Mouse (Mus musculus) retina, adult 2 months (tissue): ENCODE measurements around the gene Rps15.

Experiments
- DNase-seq: peaks from one replicate; pipeline ENCODE4 v3.0.0-alpha.2; 2012; ENCODE audit warnings: low read depth, low spot score

The Rps15 gene

DNA sequence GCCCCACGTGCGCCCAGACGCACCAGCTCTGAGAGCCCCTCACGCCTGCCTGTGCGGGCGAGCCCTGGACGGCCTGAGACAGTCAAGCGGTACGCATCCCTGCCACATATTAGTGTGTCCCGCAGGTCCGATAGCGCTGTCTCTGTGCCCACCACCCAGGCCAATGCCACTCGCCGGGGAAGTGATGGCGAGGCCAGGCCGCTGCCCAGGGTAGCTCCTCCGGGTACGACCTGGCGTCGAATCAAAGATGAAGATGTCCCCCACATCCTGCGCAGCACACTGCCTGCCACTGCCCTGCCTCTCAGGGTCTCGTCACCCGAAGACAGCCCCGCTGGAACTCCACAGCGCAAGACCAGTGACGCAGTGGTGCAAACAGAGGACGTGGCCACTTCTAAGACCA lies 23.1 kb downstream of the Rps15 start:
- no peak for DNase-seq

DNA sequence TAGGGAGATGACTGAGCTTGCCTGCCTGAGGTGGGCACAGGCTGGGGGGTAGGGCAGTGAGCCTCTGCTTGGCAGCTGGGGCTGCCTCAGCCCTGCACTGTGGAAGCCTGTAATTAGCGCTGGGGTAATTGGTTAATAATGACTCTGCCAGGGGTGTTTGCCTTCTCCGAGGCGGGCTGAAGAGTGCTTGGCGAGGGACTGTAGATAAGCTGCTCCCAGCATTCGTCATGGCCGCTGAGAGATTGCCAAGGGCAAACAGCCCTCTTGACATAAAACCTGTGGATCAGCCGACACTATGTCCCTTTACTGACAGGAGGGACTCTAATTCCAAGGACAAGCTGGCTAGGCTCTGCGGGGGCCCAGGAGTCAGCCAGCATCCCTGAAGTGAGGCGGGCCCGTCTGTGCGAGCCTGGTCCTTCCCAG lies 24.1 kb downstream of the Rps15 start:
- DNase-seq: no peak

DNA sequence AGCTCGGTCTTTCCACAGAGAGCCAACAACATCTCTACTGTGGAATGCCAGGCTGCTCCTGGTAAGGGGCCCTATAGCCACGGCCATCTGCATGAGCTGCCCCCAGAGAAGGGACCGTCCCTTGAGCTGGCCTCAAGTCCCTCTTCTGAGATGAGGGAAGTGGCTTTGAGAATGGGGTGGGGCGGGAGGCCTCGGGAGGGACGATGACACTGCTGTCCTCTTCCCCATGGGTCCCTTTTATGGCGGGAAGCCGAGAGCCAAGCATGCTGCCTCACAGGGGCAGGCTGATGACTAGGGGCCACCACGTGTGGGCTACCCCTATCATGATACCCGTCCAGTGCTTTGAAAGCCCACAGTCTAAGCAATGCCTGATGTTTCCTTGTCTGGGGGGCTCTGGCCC lies 24.8 kb downstream of the Rps15 start:
- no peak for DNase-seq

DNA sequence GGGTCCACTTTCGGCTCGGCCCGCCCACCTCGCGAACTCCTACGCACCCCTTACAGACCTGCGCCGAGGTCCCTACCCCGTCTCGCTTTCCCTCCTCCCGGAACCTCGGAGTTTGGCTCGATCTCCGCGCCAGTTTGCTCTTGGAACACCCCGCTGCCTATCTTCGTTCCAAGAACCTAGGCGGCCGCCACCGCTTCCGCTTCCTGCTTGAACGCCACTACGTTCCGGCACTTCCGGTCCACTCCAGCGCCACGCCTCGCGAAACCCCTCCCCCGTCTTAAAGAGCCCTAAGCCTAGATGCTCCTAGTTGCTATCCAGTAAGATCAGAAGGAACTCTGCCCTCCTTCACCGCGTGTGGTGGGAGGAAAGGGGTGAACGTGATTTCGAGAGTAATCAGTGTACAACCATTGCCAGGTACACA lies 28.1 kb downstream of the Rps15 start, which contains the start of gene 2310011J03Rik:
TSS of gene 2310011J03Rik (minus strand) at position 198 of the 421 bp plus-strand sequence.
- peak; percentile 79 for DNase-seq

DNA sequence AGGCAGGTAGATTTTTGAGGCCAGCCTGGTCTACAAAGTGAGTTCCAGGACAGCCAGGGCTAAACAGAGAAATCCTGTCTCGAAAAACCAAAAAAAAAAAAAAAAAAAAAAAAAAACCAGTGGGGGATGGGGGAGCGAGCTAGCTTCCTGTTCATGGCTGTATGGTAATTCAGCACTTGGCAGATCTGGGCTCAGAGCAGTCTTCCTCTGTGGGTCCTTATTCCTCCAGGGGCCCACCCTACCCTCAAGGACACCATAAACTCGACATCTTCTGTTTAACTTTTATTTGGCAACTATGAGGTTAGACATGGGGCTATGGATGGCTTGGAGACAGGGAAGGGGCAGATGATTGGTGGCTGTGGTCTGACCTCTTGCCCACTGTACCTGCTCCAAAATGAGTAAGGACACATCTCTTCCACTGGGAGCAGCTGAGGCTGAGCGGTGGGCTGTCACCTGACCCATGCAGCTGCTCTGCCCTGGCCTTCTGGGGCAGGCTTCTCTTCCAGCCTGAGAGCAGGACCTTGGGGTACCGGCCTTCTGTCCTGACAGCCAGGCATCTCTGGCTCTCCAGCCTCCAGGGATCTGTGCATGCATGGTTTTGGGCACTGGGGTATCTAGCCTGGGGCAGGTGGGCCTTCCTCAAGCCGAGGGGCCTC lies 28.9 kb downstream of the Rps15 start:
- DNase-seq: no peak

DNA sequence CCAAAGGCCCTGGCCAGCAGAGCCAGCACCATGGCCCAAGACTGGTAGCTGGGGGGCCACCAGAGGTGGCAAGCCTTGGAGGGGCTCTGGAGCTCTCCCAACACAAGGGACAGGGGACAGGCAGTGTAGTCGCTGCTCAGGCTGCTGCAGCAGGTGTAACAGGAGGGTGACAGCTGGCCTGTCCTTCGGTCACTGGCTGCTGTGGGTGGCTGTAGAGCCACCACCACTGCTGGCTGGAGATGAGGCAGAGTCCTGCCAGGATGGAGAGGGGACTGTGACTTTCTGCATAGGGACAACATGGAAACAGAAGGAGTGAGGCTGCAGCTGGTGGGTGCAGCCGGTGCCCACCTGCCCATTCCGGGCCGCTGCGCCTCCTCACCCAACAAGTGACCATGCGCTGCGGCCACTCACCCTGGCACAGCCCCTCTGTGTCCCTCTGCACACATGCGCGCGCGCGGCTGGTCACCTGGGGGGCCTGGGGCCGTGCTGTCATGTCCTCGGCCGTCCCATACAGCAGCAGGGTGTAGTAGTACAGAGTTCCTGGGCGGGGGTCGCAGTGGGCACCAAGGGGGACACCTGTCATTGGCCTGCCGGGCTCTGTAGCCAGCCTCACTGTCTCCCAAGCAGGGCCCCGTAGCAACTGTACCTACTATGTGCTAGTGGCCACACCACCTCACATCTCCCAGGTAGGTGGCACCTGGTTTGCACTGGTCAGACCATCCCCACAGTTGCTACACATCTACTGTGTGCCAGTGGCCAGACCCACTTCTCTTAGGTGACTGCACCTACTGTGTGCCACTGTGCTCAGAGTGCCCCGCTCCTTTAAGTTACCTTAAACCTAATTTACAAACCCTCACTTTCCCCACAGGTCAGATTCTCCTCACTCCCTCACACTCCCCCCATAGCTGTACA lies 29.7 kb downstream of the Rps15 start:
- DNase-seq: no peak

DNA sequence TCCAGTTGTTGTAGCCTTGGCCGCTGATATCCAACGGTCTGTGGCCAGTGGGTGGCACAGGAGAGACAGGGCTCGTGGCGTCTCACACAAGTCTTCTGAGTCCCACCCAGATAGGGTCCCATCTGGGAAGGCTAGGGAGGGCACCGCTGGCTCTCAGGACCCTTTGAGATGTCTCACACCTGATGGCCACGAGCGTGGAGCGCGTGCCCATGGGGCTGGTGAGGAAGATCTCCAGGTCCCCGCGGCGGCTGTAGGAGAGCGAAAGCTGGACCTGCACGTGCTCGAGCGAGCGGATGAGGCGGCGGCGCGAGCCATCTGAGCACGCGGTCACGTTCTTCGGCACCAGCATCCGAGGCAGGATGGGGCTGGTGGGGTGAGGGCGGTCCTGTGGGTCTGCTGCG lies 30.6 kb downstream of the Rps15 start:
- no peak for DNase-seq

DNA sequence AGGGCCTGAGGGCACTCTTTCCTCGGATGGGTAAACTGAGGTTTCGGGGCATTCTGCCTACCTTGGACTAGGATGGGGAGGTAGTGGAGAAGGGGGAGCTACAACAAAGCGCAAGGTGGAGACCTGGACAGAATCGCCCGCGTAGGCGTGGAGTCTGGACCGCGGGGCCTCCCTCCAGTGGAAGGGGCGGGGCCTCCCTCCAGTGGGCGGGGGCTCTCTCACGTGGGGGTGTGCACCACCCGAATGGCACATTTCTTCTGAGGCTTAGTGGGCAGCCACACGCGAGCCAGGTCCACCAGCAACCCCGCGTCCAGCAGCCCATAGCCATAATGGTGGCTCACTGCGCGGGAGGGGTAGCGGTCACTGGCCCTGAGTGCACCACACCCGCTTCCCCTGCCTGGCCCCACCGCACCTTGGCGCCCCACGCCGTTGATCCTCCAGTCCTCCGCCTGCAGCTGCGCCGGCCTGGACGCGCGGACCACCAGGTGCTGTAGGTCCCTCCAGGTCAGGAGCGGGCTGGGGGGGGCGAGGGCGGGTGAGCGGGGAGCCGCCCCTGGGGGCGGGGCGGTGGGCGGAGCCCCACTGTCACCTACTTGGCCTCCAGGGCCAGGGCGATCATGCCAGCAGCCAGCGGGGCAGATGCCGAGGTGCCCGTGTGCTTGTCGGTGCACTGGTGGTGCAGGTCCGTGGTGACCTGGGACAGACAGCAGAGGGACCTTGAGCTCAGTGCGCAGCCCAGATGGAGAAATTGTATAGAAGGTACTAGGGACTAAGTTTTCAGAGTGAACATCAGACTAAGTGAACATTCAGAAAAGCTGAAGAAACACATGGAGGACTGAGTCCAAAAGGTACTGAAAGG lies 31.2 kb downstream of the Rps15 start:
- DNase-seq: no peak

DNA sequence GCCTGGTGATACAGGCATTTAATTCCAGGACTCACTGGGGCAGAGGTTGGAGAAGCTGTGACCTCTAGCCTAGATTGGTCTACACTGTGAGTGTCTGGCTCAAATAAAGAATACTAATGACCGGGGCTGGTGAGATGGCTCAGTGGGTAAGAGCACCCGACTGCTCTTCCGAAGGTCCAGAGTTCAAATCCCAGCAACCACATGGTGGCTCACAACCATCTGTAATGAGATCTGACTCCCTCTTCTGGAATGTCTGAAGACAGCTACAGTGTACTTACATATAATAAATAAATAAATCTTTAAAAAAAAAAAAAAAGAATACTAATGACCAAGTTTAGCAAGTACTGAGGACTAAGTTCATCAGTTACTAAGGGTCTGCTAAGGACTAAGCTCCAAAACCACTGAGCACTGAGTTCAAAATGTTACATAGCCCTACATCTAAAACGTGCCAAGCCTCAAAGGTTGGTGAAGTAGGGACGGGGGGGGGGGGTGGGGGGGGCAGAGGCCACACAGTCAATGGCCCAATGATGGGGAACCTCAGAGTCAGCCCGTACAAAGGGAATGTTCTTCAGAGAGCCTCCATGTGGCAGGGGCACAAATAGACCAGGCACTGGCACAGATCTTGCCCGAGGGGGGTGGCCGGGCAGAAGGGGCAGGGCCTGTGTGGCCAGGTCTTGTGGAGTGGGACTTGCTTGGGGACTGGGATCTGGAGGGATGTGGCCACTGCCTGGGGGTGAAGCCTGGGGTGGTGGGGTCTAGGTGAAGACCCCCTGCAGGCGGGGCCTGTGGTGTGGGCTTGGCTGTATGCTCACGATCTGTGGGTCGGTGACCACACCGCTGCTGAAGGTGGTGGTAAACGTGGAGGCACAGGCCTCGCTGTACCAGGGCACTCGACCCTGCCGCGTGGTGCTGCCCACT lies 32.1 kb downstream of the Rps15 start:
- no peak for DNase-seq

DNA sequence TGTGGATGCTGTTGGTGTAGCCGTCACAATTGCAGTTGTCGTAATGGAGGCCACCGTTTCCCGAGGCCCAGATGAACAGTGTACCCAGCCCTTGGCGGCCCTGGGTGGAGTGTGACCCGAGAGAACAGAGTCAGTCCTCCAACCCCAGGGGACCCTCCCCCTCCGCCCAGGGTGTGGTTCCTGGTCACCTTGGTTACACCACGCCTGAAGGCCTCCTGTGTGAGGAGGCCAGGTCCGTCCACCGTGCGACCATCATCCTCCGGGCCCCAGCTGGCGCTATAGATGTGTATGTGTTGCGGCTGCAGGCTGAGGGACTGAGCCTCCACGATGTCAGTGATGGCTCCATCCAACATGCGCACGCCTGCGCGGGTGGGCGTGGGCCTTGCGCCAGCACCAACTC lies 32.8 kb downstream of the Rps15 start:
- DNase-seq: no peak

DNA sequence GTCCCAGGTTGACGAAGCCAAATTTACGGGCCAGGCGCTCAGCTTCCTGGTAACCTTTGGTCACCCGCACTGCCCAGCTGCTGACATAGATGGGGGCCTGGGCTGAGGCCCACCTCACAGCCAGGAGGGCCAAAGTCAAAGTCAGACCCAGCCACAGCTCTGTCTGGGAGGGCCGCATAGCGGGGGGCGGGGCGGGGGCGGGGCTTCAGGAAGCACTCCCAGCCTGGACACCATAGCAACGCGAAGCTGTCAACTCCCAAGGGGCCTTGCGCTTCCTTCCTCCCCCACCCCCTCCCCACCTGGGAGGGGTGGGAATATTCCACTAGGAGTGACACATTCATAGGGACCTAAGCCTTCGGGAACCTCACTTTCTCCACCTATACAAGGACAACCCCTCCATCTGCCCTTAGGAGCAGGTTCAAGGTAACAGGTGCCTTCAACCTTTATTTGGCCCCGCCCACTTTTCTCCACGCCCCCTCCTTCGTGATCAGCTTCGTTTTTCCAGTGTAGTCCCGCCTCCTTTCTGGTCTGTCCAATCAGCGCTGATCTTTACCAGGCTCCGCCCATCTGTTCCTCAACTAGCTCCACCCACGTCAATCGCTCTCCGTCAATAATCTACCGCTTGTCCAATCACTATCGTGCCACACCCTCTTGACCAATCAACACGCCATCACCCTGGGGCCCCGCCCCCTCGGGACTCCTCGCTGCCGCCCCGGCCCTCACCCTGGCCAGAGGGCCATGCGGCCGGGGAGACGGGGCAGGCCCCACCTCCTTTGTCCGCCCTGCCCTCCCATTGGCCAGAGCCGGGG lies 37.2 kb downstream of the Rps15 start, which contains the start of the genes Pcsk4 and Reep6:
TSS of gene Pcsk4 (minus strand) at position 226 of the 809 bp plus-strand sequence.
TSS of gene Reep6 (plus strand) at position 681 of the 809 bp plus-strand sequence.
- peak; percentile 99 for DNase-seq

DNA sequence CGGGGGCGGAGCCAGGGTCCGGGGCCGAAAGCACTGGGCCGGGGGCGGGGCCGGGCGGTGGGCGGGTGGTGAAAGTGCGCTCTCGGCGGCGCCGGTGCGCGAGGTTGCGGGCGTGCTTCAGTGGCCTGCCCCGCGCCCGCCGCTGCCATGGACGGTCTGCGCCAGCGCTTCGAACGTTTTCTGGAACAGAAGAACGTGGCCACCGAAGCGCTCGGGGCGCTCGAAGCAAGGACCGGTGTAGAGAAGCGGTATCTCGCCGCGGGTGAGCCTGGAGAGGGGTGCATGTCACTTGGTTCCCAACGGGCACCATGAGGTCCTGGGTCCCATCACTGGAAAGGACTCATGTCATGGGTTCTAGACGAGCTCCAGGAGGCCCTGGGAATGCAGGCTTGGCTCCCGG lies 37.8 kb downstream of the Rps15 start:
- DNase-seq: no peak

DNA sequence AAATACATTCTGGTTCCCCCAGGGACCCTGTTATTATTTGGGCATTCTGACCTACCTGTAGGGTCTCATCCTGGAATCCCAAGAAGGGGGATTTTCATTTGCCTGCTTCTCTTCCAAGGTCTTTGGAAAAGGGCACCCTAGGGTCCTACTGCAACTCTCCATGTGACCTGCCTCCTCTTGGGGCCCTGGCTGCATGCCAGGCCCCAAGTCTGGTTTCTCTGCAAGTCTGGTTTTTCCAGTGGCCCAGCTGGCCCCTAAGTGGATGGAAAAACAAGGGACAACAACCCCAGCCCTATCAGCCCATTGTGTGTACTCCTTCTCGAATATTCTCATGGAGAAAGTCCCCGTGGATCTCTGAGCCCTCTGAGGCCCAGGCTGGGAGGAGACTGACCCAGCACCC lies 38.6 kb downstream of the Rps15 start:
- DNase-seq: no peak

DNA sequence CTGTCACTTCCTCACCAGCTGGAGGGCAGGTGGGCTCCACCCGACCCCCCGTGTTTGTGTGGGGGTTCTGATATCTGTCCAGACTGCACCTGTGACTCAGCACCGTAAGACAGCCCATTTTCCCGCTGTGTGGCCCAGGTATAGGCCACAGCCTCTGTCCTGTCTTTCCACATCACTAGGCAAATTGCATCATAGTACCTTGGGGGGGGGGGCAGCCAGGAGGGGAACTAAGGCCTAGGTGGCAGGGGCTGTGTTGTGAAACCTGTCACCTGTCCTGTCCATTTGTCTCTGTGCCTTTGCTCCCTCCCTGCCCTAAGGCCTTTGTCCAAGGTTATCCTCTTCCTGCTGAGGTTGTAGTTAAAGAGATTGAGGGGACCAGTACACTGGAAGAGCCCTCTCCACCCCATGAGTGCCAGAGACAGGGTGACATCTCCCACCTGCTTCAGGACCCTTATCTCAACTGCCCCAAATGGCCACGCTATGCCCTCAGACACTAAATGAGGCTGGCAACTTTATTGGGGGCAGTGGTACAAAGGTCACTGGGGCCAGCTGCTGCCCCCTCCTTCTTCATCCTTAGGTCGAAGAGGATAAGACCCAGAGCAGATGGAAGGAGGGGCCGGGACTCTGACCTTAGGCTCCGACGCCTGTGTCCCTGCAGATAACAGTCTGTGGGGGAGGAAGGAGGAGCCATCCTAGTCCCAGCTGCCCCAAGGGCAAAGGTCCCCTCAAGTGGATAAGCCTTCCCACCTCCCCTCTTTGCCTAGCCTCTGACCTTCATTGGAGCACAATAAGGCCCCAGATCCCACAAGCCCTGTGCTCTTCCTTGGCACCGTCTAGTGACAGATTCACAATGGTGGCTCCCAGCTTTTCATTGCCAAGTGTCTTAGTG lies 39.6 kb downstream of the Rps15 start:
- peak; percentile 84 for DNase-seq

DNA sequence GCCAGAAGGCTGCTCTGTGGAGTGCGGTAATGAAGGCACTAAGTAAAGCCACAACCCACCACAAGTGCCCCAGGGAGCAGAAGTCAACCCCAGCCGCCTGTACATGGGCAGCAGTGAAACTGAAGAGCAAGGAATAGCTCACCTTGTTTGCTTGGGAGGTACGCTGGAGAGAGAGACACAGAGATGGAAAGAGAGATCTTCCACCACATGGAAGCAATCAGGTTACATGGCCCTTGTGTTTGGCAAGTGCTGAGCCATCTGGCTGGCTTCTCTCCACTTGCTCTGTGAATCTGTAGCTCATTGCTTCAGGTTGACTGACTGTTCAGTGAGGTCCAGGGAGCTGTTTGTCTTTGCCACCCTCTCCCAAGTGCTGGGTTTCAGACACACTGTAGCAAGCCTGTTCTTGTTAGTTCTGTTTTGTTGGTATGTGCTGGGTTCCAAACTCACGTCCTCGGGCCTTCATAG lies 40.3 kb downstream of the Rps15 start:
- DNase-seq: no peak

DNA sequence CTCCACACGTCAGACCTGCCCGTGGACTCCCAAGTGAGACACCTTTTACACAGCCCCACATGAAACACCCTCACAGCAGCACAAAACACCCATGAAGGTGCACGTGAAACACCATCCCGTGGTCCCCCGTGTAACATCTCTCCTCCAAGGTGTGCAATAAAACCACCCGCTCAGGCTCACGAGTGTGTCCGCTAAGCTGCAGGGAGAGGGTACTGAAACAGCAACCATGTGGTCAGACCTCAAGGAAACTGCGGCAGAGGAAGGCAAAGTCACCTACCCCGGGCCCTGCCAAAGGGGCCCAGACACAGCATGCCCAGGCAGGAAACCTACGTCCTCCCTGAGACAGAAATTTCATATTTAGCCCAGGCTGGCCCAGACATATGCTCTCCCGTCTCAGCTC lies 44.0 kb downstream of the Rps15 start:
- no peak for DNase-seq

DNA sequence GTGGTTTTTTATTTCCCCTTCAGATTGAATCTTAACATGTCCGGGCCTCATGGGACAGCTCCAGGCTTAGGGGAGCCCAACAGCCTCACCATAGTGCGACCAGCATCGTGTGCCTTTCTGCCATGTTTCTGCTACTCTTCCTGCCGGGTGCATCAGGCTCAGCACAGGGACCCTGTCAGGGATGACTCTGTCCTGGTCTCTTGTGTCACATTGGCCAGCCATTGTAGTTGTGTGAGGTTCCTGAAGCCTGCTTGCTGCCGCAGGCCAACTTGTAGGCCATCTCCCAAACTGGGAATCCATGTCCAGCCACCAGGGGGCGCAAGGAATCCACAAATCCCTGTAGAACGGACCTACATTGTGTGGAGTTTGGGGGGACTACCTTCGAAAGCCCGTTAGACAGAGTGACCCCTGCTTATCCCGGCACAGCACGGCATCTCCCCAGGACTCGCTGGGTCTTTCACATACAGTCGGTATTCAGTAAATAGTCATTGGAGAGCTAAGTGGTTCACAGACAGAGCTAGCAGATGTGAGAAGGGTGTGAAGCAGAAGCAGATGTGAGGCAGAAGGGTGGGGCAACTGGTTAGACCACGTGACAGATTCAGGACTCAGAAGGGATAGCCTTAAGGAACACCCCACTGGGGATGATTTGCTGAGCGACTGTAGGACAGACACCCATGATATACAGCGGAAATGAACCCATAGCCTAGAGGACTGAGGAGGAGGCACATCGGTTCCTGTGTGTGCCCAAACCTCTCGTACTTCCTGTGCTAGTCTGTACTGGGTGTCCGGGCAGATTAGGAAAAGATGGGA lies 47.9 kb downstream of the Rps15 start:
- DNase-seq: no peak

DNA sequence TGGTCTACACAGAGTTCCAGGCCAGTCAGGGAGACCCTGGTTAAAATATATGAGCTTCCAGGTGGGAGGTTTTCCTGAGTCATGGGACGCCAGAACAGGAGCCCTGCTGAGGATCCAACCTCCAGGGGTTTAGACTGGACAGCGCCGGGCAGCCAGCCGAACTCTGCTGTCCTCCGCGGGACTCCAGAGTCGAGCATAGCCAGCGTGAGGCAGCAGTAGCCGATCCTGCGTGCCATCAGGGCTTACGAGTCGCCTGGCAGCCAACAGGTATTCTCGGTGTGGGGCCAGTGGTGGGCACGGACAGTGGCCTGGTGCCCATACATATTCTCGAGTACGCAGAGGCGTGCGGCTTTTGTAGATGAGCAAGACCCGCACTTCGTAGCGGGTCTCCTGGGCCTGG lies 48.8 kb downstream of the Rps15 start:
- no peak for DNase-seq
